Mouse (Mus musculus): ENCODE measurements at regions not wholly inside any gene's neighbourhood (a gene's known extent, or its start where the extent isn't known, plus 50 kb on each side); places are given as distances from the start of the nearest gene placed in this dataset.
"Not testable (repeated sequence)": the region's sequence is repeated elsewhere in the genome, so short reads cannot be mapped to it uniquely, and the experiment has no call there.

DNA sequence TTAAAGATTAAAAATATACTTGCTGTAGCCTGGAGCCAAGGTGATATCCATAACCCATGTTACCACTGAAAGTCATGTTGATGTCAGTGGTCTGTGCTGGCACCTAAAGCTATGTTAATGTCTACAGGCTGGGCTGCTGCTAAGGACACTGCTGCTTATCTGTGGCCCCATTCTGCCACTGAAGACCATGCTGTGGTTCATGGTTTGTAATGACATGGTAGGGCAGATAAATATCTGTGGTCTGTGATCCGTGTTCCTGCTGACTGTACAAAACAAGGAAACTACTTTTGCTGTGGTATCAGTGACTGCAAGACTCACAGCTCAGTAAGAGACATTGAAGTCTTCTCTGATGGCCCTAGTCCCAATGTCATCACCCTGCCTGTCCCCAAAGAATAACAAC lies 245.7 kb downstream of the Slco4c1 start:
- DNase-seq: no peak

DNA sequence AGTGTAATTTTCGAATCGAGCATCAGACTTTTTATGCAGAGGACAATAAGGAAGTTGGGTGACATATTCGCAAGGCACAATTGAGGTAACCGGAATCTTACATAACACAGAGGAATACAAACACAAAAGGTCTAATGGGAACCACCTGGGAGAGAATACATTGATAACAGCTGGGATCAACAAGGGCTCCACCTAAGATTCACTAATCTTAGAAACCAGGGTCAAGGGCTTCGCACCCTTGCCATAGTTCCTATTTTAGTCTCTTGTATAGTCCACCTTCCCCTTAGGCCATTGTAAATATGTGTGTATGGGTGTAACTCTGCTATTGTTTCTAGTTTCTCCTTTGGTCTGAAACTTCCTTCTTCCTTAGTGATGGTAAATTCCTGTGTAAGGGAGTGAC lies 246.6 kb downstream of the Slco4c1 start:
- DNase-seq: not testable (repeated sequence)

DNA sequence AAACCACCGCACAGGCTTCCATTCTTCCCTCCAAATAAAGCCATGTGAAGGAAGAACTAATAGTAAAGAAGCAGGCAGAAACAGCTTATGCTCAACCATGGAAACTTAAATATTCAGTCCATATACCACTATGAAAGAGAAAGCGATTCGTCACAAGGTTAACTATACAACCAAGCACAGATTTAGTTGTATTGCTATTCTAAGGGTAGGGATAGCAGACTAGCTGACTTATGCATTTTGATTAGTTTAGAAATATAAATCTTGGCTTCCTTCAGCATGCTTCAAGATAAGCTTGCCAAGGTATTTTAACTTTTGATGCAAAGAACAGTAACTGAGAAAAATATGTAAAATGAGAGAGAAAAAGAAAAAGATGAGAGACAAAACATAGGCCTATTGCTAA lies 275.8 kb downstream of the Slco4c1 start:
- DNase-seq: no peak

DNA sequence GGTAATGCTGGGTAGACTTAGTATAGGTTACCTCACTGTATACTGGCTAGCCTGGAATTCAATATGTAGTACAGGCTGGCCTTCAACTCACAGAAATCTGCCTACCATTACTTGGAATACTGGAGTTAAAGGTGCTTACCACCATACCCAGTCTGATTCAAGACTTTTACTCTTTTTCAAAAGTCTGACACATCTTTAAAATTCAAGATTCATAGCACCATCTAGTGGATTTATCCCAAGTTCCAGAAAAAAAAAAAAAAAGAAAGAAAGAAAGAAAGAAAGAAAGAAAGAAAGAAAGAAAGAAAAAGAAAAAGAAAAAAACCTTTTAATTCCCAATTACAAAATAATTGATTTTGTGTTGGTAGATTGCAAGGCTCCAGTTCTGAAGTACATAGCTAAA lies 302.7 kb downstream of the Slco4c1 start:
- no peak for DNase-seq

DNA sequence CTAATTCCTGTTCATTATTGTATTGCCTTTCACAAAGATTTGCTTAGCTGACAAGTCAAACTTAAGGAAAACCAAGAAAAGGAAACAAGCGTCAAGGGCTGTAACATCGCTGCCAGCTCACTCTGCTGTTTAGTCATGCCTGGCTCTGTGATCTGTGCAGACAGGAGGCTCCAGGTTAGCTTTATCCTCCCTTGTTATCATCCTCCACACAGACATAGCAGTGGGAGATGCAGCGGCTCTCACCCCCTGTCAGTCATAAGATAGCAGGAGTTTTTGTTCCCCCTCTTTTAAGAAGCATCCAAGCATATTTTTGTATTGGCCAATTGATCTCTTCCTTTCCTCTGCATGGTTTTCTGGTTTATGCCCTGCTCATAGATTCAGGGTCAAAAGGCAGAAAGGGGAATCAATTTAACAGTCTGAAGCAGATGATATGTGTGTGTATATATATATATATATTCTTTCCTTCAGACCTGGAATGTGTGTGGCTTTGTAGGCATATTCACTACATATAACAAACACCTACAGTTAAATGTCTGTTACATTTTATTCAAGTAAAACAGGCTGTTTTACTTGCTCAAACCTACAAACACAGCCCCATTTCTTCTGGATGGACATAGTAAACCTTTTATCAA lies 308.6 kb downstream of the Slco4c1 start:
- no peak for DNase-seq

DNA sequence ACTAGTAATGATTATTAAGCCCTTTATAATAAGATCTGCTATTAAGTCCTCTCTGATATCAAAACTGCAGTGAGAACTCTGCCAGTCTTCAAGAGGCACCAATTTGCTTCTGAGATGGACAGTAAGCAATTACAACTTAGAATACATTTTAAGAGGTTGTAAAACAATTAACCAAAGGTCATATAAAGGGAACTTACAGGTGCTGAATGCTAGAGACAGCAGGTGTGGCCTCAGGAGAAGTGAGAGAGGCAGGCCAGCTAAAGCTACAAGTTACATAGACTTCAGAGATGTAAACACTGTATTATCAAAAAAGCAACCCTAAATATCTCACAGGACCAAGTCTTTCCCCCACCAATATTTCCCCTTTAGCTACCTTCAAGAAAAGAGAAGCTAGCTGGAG lies 315.7 kb downstream of the Slco4c1 start:
- DNase-seq: no peak

DNA sequence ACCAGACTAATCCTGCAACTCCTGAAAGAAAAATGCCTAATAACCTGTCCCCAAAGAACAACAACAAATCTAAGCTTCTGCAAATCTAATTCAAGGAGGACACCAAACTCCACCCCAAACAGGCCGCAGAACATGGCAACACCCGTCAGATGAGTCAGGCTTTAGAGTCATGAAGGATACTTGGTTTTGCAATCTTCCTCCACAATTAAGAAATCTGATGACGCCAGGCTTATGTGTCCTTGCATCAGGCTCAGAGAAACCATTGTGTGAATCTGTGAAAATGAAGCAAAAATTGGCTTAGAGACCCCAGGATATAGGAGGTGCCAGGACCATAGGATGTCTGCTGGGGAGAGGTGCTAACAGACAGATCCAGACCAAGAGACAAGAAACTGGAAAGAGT lies 352.6 kb downstream of the Slco4c1 start:
- DNase-seq: peak; percentile 29

DNA sequence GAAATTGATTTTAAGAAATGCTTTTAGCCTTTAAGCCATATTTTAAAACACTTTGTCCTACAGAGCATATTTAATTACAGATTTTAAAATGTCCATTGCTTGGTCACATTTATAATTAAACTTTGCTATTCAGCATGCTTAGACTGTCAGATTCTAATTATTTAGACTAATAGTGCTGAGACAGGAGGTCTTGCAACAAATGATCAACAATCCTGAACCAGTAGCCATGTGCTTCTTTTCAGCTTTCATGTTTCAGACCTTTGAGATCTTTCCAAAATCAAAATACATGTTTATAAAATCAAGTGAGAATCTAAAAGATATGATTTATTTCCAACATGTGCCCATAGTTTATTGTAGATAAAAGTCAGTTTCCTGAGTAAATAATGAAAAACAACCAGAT lies 371.0 kb downstream of the Slco4c1 start:
- no peak for DNase-seq

DNA sequence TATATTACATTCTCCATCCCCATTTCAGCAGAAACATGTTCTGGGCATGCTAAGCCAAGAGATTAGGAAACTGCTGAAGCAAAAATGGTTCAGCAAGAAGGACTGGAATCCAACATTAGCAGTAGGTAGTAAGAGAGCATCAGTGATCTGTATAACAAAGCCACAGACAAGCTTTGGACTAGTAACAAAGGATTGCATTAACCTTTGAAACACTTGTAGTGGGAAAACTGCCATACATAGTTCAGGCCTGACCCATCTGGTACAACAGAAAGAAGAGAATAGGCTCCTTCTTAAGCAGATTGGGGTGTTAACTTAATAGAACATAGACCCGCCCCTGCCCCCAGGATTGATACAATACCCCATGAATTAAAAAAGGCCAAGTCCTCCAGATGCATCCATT lies 389.2 kb downstream of the Slco4c1 start:
- DNase-seq: no peak

DNA sequence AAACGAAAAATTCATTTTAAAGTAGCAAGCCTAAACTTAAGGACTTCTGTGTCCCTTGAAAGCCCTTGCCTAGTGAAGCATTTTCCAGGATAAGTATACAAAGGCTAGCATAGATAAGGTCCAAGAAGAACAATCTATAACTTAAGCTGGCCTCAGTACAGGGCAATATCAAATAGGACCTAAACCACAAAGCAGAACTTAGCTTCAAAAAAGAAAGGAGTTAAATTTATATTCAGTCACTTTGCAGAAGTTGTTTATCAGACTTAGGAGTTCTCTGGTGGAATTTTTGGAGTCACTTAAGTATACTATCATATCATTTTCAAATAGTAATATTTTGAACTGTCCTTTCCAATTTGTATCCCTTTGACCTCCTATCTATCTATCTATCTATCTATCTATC lies 421.1 kb downstream of the Slco4c1 start:
- no peak for DNase-seq

DNA sequence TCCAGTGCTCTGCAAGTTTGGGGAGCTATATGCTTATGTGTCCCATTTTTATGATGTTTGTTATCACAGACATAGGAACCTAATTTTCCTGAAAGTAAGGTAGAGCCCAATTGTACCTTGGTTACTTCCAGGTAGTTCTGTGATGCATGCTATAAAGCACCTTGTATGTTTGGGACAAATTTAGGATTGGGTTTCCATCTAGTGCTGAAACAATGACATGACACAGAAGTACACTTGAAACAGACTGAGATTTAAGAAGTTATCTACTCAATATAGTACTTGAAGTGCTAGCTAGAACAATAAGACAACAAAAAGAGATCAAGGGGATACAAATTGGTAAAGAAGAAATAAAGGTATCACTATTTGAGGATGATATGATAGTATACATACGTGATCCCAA lies 426.8 kb downstream of the Slco4c1 start:
- DNase-seq: no peak

DNA sequence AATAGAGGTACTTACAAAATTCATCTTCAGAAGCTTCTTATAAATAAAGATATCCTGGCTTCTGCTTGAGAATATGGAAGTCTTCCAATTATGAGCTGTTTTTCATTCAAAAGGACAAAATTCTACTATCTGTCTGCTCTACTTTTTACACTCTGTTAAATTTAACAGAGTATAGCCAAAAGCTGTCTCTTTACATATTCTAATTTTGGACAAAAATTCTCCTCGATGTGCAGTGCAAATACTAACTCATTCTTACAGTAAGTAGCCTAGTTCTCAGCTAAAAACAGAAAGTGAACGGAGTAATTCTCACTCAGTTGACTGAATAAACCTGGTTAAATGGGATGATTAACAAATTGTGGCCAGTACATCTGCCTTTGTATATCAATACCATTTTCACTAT lies 438.9 kb downstream of the Slco4c1 start:
- DNase-seq: no peak

DNA sequence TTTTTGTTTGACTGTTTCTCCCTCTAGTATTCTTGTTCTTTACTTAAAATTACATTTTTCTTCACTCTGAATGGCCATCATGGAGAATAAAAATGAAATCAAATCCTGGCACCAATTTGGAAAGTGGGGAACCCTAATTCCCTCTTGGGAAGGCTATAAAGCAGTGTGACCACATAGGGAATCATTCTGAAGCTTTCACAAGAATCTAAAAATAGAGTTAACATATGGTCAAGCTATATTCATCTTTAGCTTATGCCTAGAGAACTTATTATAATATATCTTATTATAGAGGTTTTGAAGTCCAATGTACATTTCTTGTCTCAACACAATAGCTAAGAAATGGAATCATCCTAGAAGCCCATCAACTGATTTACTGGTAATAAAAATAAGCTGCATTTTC lies 448.5 kb downstream of the Slco4c1 start:
- DNase-seq: no peak

DNA sequence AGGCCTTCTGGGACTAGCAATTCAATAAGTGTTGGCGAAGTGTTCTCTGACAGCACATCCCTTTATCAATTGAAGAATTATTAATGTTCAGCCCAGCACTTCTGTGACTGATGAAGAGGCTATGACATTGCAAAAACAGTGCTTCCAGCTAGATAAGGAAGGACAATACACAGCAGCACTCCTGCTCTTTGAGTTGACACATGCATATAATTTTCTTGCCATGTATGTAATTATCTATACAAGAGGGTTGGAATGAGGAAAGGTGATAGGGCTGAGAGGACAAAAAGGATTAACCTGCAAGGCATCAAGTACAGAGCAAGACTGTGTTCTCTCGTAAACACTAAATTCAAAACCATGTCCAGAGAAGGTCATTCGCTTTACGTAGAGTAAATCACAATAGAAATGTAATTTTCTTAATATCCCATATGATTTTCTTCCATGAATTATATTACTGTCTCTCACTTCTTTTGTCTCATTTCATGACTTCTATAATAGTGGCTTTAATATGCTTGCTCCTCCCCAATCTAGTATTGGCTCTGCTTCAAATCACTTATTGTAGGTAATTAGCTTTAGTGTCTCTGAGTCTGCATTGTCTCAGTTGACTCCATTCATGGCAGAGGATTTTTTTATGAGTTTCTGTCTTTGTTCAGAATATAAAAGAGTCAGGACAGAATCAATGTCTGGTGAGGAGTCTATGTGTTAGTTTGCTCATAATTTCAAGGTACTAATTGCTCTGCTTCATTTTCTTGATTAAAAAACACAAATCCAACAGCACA lies 460.9 kb downstream of the Slco4c1 start:
- DNase-seq: no peak

DNA sequence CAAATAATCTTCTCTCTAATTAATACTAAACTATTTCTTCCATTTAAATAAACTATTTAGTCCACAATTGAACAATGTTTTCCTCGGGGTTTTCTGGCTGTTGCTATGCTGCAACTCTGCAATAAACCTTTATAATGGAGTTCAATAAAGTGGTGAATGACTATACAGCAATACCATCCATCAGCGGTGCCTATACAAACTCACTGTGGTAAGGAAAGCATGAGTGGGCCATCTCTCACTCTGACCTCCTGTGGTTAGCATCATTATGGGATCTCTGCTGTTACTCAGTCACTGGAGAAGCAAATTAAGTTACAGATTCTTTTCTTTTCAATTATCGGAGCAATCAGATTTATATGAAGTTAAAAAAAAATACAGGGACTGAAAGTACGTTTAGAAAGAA lies 474.0 kb downstream of the Slco4c1 start:
- no peak for DNase-seq

DNA sequence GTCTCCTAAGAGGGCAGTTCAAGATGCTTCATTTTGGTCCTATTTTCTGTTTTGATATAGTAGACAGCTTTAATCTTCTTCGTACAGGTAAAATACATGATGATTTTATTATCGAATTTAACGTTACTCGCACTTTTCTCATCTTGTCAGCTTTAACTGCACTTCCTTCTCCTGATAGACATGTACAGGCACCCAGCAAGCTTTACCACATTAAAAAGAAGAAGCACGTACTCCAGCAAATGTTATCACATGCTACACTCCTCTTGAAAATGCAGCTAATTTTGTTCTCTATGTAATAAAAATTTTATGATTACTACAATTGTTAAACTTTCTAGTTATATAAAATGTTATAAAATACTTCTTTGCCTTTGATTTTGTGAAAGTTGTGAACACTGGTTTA lies 483.6 kb downstream of the Slco4c1 start:
- DNase-seq: no peak

DNA sequence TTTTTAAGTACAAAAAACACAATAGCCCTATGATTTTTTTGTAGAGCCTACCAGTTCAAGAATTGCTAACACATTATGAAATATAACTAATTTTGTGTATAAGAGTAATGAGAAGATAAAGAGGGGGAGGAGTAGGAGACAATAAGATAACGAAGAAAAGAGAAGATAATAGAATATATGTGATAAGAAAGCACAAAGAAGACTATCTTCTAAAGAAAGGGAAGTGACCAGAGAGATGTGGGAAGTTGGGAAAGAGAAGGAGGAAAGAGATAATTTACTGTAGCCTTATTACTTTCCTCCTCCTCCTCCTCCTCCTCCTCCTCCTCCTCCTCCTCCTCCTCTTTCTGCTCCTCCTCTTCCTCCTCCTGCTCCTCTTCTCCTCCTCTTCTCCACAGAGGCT lies 486.1 kb downstream of the Slco4c1 start:
- no peak for DNase-seq

DNA sequence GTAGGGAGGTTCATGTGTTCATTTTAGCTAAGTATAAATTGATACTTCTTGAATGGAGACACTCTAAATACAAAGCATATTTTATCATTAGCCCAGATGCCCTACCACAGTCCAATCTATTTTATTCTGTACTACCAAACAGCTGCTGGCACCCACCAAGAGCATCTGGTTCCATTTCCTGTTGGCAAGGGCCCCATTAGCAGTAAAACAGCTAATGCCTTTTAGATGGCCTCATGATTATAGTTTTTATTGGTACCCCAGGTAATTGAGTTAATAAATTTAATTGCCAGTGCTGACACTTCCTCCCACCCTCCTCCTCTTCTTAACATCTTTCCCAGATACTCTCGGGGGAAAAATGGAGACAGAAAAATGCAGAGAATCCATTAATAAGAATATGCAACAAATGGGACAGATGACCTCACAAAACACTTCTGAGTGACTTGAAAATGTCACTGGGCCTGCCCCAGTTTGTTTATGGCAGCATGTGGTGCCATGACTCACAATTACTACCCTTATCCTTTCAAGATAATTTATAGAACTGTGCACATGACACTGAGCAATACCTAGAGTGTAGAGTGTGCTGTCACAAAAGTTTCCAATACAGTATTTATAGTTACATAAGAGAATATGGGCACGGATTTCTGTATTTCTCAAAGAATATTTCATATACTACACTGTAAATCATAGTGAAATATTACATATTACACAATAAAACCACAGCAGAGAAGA lies 509.1 kb downstream of the Slco4c1 start:
- no peak for DNase-seq

DNA sequence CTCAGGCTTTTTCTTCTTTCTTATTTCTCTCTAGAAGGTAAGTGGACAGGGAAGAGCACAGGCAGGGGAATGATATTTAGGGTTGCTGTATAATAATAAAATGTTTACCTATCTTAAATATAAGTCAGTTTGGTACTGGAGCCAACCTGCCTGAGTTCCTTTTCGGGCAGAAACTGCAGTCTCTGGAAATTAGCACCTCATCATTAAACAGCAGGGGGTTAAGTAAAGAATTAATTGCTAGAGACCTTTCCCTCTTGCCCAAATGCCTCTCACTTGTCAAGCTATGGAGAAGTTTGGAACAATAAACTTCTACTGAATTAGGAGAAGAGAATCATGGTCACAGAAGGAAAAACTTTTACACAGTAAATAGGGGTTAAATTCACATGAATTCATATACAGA lies 524.7 kb downstream of the Slco4c1 start:
- no peak for DNase-seq

DNA sequence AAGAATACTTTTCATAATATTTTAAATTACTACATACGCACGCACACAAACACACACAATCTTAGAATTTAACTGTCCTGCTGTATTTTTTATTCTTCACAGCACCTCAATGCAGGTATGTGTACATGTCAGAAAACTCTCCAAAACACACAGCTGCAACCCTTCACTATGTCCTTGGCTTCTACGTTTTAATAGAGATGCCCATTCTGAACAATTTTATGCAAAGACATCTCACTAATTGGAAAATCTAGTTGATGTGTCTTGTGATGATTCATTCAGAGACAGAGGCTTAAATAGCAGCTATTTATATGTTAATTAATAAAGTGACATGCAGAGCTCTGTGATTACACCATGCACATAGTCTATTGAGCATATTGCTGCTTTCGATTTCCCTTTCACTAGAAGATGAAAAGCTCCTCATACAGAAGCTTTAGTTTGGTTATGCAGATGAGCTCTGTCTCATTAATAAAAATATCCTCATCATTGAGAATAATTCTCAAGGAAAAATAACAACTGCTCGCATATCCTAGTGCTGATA lies 525.4 kb downstream of the Slco4c1 start:
- DNase-seq: no peak

DNA sequence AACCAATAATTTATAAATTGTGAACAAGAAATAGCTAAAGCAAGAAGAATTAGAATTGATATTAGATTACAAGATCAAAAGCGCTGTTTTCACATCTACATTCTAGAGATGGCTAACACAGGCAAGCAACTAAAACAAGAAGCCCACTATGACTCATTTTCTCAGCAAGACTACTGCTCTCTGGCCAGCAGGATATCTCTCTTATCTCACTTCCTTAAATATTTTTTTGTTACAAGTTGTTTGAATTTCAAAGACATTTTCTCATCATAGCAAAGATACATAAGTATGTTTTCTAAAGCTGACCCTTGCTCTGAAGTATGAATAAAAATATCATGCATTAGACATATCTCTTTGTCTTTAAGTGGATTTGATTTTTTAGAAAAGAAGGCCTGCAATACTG lies 556.2 kb downstream of the Slco4c1 start:
- DNase-seq: no peak

DNA sequence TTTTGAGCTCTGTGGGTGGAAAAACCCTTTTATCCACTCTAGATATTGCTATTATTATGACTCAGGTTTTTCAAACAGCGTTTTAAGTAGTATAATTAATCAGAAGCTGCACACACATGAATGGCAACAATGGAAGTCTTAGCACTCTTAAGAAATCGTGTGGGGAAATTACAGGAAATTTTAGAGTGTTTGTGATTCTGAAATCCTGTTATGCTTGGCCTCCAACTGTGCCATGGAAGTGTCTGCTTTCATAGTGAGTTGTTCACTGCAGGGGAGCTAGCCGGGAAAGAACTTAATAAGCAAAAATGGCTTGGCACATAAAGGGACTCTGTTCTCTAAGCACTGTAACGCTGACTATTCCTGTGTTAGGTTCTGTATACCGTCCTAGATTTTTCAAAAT lies 570.7 kb downstream of the Slco4c1 start:
- no peak for DNase-seq

DNA sequence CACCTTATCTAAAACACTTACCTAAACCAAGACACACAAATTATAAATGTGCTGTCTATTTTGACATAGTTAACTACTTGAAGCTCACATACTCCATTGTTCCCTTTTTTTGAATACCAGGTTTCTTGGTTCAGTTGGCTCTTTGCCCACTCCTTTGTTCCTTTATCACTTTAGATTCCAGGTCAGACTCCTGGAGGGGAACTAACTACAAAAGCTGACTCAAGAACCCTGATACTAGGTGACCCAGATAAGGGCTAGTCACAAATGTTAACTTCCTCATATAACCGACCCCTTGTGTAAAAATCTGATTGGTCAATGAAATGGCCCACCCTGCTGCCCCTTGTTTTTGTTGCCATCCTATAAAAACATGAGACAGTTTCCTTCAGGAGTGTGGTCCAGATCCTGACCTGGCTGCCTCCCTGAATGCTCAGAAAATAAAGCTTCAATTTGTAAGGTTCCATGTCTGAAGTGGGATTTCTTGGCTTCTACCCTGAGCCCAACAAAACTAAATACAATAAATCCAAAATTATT lies 593.9 kb downstream of the Slco4c1 start:
- no peak for DNase-seq
